ENCODE assay signal across 8 mouse cellular contexts in the genomic region with DNA sequence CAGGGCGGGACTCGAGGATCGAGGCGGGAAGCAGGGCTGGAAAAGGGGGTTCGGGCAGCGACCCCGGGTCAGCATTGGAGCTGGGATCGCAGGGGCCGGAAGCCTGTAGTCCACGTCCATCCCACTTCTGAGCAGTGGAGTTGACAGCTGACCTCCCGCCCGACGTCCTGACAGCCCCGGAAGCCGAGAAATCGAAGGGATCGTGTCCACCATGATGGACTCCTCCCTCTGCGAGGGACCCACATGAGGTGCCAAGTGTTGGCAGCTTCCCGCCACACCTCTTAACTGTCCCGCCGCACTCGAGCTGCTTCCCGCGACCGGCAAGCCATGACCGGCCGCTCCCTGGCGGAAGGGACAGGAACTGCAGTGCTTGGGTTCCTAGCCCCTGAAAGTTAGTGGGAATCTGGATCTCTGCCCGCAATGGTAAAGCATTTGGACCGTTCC. TPM values are rescaled to one million over a fixed set of nuclear protein-coding genes. Genes with fewer than 3 reads are reported as not detected.
DNase-seq lines count a peak whose midpoint lies in the region; ATAC-seq lines count a peak whose summit lies in the region.

No protein-coding gene starts in this region.

- no peaks in the 10 kb centered on the region for H3K9me3 ChIP-seq in forebrain, embryonic 15.5 days
- H3K9me3 ChIP-seq in liver, embryonic 13.5 days (replicated peaks), result no peaks in the 10 kb centered on the region
- H3K9me3 ChIP-seq in neural tube, embryonic 12.5 days, result no peaks in the 10 kb centered on the region

- ATAC-seq in forebrain, embryonic 15.5 days (replicated peaks), result peak; percentile 83
- peak; percentile 84 for ATAC-seq in liver, embryonic 13.5 days (ENCODE audit: low read depth)
- ATAC-seq in neural tube, embryonic 12.5 days (ENCODE audit: low FRiP score, low read depth), result peak; percentile 81

- H3K36me3 ChIP-seq in forebrain, embryonic 15.5 days, result no peaks in the 10 kb centered on the region
- H3K36me3 ChIP-seq in liver, embryonic 13.5 days, result peaks cover 11% of the 10 kb centered on the region
- H3K36me3 ChIP-seq in neural tube, embryonic 12.5 days, result no peaks in the 10 kb centered on the region

- peak overlapping the region; percentile 68 for H3K4me2 ChIP-seq in forebrain, embryonic 15.5 days (replicated peaks)
- H3K4me2 ChIP-seq in liver, embryonic 13.5 days, result peak overlapping the region; percentile 89
- H3K4me2 ChIP-seq in neural tube, embryonic 12.5 days (replicated peaks), result peak overlapping the region; percentile 85

- peak overlapping the region; percentile 60 for H3K9ac ChIP-seq in forebrain, embryonic 15.5 days (replicated peaks)
- H3K9ac ChIP-seq in liver, embryonic 13.5 days, result peak overlapping the region; percentile 84
- H3K9ac ChIP-seq in neural tube, embryonic 12.5 days, result peak overlapping the region; percentile 53

- 0% methylated on average over 26 of the region's 30 CpGs for WGBS in forebrain, embryonic 15.5 days
- under 1% methylated on average over 29 of the region's 30 CpGs for WGBS in liver, embryonic 13.5 days (ENCODE audit: insufficient replicate concordance)
- under 1% methylated on average over 30 of the region's 30 CpGs for WGBS in neural tube, embryonic 12.5 days

- H3K4me3 ChIP-seq in forebrain, embryonic 15.5 days, result peak overlapping the region; percentile 82
- peak overlapping the region; percentile 70 for H3K4me3 ChIP-seq in liver, embryonic 13.5 days (replicated peaks)
- H3K4me3 ChIP-seq in neural tube, embryonic 12.5 days, result peak overlapping the region; percentile 63

- no peaks in the 10 kb centered on the region; the same call in 1 of the 2 replicates for H3K27me3 ChIP-seq in forebrain, embryonic 15.5 days
- H3K27me3 ChIP-seq in liver, embryonic 13.5 days, result no peaks in the 10 kb centered on the region
- no peaks in the 10 kb centered on the region for H3K27me3 ChIP-seq in neural tube, embryonic 12.5 days (replicated peaks)

- peak; percentile 83 for DNase-seq in ovary, postnatal 36 days (ENCODE audit: low spot score)
- no peak for DNase-seq in ovary, postnatal 10 days (ENCODE audit: low spot score)
- peak; percentile 70 for DNase-seq in c-Kit-positive CD71-negative TER-119-negative erythroid progenitor cells, embryonic 14.5 days (ENCODE audit: low read depth)
- peak; percentile 44 for DNase-seq in hindlimb bud, embryonic 11.5 days (ENCODE audit: extremely low spot score, low read depth, low spot score)
- peak; percentile 84 for DNase-seq in liver, embryonic 13.5 days
- peak; percentile 90 for DNase-seq in thymus, postnatal 4 days

- peak overlapping the region; percentile 99 for H3K27ac ChIP-seq in forebrain, embryonic 15.5 days (replicated peaks)
- H3K27ac ChIP-seq in liver, embryonic 13.5 days, result peak overlapping the region; percentile 91
- peak overlapping the region; percentile 21; the same call in 1 of the 2 replicates for H3K27ac ChIP-seq in neural tube, embryonic 12.5 days

- H3K4me1 ChIP-seq in forebrain, embryonic 15.5 days, result peaks cover 16% of the 10 kb centered on the region
- peaks cover 37% of the 10 kb centered on the region for H3K4me1 ChIP-seq in liver, embryonic 13.5 days (replicated peaks)
- H3K4me1 ChIP-seq in neural tube, embryonic 12.5 days, result peaks cover 11% of the 10 kb centered on the region

RNA-seq across cellular contexts. Expression of a gene that starts 0.4 kb away (rescaled TPM):
- 75.9 and 79.3 TPM in 2 replicates for polyA plus RNA-seq in forebrain, embryonic 15.5 days (2015; fragmentation: Nextera tagmentation; extraction: Ambion mirVana)
- 45.7 and 46.1 TPM in 2 replicates for polyA plus RNA-seq in liver, embryonic 13.5 days (2015; fragmentation: Nextera tagmentation; extraction: Ambion mirVana)
- 65.4 and 71.0 TPM in 2 replicates for polyA plus RNA-seq in neural tube, embryonic 12.5 days (2016; fragmentation: Nextera tagmentation; extraction: Ambion mirVana)

RNA-seq across cellular contexts. Expression of a gene that starts 15.7 kb away (rescaled TPM):
- 19.2 and 20.0 TPM in 2 replicates for polyA plus RNA-seq in forebrain, embryonic 15.5 days (2015; fragmentation: Nextera tagmentation; extraction: Ambion mirVana)
- 3.3 and 3.7 TPM in 2 replicates for polyA plus RNA-seq in liver, embryonic 13.5 days (2015; fragmentation: Nextera tagmentation; extraction: Ambion mirVana)
- polyA plus RNA-seq in neural tube, embryonic 12.5 days (2016; fragmentation: Nextera tagmentation; extraction: Ambion mirVana), result 17.6 and 19.4 TPM in 2 replicates

RNA-seq across cellular contexts. Expression of a gene that starts 25.8 kb away (rescaled TPM):
- 0.04 and 0.14 TPM in 2 replicates for polyA plus RNA-seq in forebrain, embryonic 15.5 days (2015; fragmentation: Nextera tagmentation; extraction: Ambion mirVana)
- 0.12 and 0.16 TPM in 2 replicates for polyA plus RNA-seq in liver, embryonic 13.5 days (2015; fragmentation: Nextera tagmentation; extraction: Ambion mirVana)
- polyA plus RNA-seq in neural tube, embryonic 12.5 days (2016; fragmentation: Nextera tagmentation; extraction: Ambion mirVana), result 0.04 and 0.09 TPM in 2 replicates

RNA-seq across cellular contexts. Expression of a gene that starts 30.4 kb away (rescaled TPM):
- polyA plus RNA-seq in forebrain, embryonic 15.5 days (2015; fragmentation: Nextera tagmentation; extraction: Ambion mirVana), result not detected in 2 replicates
- polyA plus RNA-seq in liver, embryonic 13.5 days (2015; fragmentation: Nextera tagmentation; extraction: Ambion mirVana), result 0.96 and 1.2 TPM in 2 replicates
- polyA plus RNA-seq in neural tube, embryonic 12.5 days (2016; fragmentation: Nextera tagmentation; extraction: Ambion mirVana), result not detected in 2 replicates

RNA-seq across cellular contexts. Expression of a gene that starts 30.6 kb away (rescaled TPM):
- 535 and 578 TPM in 2 replicates for polyA plus RNA-seq in forebrain, embryonic 15.5 days (2015; fragmentation: Nextera tagmentation; extraction: Ambion mirVana)
- polyA plus RNA-seq in liver, embryonic 13.5 days (2015; fragmentation: Nextera tagmentation; extraction: Ambion mirVana), result 139 and 159 TPM in 2 replicates
- polyA plus RNA-seq in neural tube, embryonic 12.5 days (2016; fragmentation: Nextera tagmentation; extraction: Ambion mirVana), result 468 and 494 TPM in 2 replicates

Comparison
In these comparisons a context has a peak if more than half of its experiments do, and no peak if none do; other contexts are left out.
1. H3K27ac ChIP-seq: peak in every context shown above with its lines; median percentile 99 in forebrain, embryonic 15.5 days; 91 in liver, embryonic 13.5 days; 21 in neural tube, embryonic 12.5 days.